Mouse (Mus musculus) ES-Bruce4 (cell line): ENCODE data around the gene Nrn1.

Experiments
- CTCF ChIP-seq: IDR thresholded peaks from one replicate; pipeline ENCODE4 v1.8.1; 2011; ENCODE audit warnings: low read depth, low read length
- EP300 ChIP-seq: IDR thresholded peaks from 2 replicates; pipeline ENCODE4 v1.6.1; 2011; ENCODE audit warnings: low read depth, low read length; ENCODE audit not compliant: insufficient read depth
- POLR2A ChIP-seq: IDR thresholded peaks from one replicate; pipeline ENCODE4 v1.8.1; 2011; ENCODE audit warnings: low read length; ENCODE audit not compliant: insufficient read depth

- TF ChIP-seq POLR2A (no peak), CTCF (no peak), EP300 (no peak)
These were observed 10.1 kb downstream of the Nrn1 start for GRCm38 (mm10) chr13:36724533-36725470.
